Mouse (Mus musculus): ENCODE results near the gene Hs2st1.

Hs2st1 gene

DNA sequence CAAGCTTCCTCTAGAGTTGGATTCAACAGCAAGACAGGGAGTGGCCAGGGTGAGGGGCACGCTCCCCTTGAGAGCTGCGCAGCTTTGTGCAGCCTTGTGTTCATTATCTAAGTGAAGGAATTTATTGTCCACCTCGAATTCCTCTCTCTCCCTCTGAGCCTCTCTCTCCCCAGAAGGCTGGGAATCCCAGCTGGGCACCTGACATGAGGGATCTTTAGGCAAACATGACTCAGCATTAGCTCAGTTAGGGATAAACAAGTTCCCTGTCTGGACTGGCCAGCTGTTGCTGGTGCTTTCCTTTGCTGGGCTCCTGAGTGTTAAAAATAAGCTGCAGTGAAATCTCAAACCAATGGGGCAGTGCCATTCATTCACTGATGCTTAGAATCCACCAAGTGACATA lies 63.8 kb downstream of the Hs2st1 start:
- peak; percentile 9 for DNase-seq (ENCODE audit: low spot score)

DNA sequence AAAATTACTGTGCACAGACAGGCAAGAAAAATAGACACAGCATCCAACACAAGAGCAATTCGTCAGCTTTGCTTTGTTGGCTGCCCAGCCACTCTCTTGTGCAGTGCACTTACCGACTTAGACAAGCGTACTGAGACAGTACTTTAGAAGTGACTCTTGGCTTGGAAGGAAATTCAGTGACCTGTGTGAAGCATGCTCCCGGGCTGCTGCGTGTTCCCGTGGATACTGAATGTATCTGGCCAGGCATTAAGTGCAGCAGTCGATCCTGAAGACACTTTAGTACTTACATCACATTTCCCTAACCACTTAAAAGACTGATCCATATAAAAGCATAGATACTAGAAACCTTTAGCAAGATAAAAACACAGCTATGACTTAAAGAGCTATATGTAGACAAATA lies 68.1 kb downstream of the Hs2st1 start:
- DNase-seq (ENCODE audit: low spot score) = no peak

DNA sequence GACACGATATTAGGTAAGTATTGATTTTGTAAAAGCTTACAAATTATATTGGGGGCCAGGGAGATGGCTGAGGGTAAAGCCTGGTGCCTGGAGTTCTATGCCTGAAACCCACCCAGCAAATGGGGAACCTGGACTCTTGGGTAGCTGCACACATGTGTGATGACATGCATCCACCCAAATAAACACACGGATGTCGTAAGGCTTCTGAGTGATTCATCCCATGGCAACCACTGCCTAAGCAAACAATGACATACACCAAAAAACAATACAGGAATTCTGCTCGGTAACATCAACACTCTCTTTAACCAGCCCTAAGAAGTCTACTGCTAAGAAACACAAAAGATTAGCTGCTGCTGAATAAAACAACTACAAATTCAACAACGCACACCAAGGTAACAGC lies 73.2 kb downstream of the Hs2st1 start:
- no peak for DNase-seq (ENCODE audit: low spot score)

DNA sequence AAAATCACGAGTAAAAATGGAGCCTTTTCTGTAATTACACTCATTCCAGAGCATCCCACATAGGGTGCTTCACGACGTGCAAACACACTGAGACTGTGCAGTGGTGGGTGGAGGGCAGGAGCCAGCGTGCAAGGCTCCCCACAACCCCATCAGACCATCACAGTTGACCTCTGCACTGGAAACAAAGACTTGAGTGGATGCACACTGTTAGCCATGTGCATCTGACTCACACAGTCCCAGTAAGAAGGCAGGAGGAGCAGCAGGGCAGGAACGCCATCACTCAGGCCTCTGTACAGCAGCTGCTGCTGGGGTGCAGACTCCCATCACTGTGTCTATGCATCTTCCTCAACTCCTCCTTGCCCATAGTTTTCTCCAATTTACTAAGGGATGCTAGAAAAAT lies 75.1 kb downstream of the Hs2st1 start:
- DNase-seq (ENCODE audit: low spot score) = no peak

DNA sequence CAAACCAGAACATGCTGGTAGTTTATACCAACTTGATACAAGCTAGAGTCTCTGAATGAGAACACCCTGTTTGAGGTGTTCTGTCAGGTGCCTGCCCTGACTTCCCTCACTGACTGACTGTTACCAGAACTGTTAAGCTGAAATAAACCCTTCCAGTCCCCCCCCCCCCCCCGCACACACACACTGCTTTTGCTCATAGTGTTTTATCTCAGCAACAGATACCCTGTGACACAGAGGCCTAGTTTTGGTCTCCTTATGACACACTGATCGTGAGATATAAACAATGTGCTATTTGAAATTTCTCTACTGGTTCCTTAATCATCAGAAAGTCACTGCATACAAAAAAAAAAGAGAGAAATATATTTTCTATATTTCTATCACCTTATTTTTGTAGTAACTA lies 81.2 kb downstream of the Hs2st1 start:
- DNase-seq (ENCODE audit: low spot score) = no peak

DNA sequence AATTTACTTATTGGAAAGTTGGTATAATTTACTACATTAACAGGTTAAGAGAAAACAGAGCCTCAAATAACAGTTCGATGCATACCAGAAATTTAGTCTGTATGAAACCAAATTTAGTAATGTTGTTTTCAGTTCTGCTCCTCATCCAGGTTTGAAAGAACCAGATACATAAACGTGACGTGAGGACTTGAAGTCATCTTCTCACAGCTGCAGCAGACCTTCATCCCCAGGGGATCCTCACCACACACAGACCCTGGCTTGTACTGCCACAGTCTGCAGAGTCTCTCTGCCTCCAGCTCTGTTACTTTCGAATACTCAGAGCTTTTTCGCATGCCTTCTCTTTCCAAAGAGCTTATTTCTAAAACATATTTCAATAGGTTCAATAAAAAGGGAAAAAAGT lies 89.4 kb downstream of the Hs2st1 start:
- no peak for DNase-seq (ENCODE audit: low spot score)

DNA sequence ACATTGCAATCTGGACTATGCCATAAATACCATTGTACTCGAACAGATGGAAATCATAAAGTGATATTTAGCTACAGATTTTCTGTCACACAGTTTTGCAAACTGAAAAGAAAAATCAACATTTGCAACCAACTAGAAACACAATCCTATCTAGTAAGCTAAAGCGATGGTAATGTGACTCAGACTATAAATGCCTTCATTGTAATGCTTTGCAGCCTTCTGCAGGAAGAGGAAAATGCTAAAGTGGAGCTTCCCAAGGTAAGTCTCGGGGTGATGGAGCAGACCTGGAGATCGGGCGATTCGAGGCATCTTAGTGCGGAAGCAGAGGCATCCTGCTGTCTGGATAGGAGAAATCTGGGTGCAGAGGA lies 91.6 kb downstream of the Hs2st1 start:
- DNase-seq (ENCODE audit: low spot score) = no peak

DNA sequence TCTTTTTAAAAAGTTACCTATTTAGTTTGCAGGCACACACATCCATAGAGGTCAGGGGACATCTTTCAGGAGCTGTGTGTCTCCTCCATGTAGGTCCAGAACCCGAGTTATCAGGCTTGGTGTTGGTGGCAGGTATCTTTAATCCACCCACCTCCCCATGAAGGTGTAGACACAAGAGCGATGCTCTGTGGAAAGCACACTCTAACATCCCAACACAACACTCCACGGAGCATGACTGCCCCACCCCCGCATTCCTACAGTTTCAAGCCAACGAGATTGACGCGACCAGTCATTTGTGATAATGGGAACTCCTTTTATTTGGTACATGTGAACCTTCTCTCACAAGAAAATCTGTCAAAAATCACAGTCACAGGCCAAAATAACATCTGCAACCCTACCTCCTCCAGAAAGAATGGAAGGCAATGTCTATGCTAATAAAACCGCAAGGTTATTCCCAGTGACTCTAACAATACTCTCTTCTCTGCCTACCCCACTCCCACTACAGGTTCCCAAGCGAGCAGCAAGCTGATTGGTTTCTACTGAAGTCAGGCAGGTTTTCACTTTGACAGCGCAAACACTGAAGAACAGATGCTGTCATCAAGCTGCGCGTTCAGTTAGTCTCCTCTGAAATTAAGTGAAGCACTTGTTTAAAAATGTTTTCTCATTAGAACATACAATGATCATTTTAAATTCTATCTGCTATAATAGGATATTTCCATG lies 92.1 kb downstream of the Hs2st1 start:
- no peak for DNase-seq (ENCODE audit: low spot score)

DNA sequence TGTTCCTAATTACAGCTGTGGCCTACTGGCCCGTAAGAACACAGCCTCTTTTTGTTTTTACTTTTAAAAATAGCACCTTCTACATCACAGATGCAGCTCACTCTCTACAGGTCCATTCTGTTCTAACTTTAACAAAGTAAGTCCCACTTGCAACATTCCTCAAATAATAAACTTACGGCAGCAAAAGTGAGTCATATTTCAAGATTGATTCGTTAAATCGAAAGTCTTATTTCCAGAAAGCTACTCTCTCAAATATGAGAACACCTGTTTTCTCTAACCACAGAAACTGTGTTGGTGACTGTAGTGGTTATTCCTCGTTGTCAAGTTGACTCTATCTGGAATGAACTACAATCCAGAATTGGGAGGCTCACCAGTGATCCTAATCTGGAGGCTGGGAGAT lies 94.1 kb downstream of the Hs2st1 start:
- DNase-seq (ENCODE audit: low spot score) = no peak

DNA sequence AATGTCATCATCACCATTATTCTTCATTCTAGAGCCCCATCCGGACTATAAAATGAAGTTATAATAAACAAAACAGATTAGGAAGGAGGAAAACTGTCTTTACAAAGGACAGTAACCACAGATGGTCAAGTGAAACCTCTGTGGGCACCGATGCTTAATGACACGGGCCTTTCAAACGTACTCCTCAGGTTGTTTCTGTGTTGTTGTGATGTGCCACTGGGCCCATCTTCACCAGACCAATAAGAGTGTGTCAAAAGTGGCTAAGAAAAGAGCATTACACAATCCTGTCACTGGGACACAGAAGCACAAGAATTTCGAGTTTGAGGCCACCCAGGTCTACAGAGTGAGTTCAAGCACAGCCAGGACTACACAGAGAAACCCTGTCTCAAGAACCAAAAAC lies 95.3 kb downstream of the Hs2st1 start:
- DNase-seq (ENCODE audit: low spot score) = no peak

DNA sequence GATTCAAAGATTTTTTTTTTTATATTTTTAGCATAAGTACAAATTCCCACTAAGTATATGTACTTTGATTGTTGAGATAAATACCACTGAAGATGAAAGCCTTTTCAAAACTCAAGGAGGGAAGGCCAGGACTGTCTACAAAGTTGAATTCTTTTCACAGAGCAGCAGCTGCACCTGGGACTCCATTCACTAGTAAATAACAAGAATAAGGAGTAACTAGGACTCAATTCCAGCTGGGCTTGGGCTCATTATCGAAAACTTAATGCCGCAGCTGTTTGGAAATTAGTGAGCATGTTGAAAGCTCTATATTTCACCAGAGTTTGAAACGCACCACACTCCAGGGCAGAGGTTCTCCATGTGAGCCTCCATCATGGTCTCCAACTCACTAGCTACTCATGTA lies 98.0 kb downstream of the Hs2st1 start:
- DNase-seq (ENCODE audit: low spot score) = no peak

DNA sequence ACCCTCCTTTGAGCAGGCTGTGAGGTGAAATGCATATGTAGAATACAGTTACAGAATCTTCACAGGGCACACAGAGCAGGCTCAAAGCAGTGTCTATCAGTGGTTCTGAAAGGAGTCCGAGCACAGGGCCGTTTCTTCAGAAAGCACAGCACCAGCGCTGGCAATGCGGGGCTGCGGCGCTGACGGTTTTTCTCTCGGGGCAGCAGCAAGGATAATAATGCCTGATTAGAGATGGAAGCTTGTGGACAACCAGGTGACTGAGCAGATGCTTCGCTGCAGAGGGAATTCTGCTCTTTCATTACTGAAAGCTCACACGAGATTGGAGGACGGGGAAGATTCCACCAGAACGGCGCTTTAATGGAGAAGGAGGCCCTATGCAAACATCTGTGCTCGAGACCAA lies 99.1 kb downstream of the Hs2st1 start:
- DNase-seq (ENCODE audit: low spot score) = no peak

DNA sequence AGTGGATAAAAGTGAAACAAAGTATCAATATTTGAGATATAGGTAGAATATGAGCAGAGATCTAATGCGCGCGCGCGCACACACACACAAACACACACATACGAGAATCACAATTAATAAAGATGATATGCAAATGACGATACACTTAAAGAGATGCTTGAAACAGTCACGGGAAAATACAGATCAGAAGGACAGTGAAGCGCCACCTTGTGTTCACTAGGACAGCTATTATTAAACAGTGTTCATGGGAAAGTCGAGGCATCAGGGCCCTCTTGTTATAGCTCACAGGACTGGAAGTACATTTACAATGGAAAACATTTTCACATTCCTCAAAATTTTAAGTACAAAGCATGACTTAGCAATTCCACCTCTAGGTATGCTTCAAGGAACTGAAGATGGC lies 102.5 kb downstream of the Hs2st1 start:
- no peak for DNase-seq (ENCODE audit: low spot score)

DNA sequence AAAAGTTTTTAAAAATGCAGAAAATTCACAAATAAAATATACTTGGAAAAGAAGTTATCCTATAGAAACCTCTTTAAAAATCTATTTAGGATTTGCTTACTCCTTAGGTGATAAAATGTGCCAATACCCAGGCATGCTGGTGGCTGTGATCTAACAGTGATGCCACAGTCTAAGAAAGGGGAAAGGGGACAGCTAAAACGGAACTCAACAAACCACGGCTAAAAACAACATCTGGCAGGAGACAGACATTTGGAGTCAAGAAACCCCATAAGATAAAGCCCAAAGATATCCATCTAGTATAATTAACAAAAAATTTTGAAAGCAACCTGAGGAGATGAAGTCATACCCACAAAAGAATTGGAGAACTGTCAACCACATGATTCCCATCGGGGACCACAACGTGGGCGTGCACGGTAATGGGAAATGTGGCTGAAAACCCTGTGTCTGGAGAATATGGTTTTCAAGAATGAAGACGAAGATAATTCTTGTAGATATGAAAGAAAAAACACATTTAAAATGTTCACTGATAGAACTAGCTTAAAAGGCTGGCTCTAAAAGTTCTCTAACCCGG lies 103.8 kb downstream of the Hs2st1 start:
- DNase-seq (ENCODE audit: low spot score) = no peak

DNA sequence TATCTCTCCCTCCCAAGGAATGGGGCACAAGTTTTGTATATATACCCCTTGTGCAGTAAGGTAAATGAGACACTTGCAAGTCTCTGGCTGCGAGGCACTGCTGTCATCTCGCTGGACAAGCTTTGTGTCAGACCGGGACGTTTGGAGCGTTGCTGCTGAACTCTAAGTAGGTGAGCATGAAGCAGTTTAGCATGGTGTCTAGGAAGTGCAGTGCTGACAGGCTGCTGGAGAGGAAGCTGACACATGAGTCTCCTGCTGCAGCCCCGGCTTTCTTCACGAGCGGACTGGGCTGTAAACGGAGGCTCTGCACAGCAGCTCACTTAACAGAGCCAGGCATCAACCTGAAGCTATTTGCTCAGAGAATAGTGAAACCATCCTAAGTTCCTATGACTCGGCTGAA lies 107.3 kb downstream of the Hs2st1 start:
- no peak for DNase-seq (ENCODE audit: low spot score)

DNA sequence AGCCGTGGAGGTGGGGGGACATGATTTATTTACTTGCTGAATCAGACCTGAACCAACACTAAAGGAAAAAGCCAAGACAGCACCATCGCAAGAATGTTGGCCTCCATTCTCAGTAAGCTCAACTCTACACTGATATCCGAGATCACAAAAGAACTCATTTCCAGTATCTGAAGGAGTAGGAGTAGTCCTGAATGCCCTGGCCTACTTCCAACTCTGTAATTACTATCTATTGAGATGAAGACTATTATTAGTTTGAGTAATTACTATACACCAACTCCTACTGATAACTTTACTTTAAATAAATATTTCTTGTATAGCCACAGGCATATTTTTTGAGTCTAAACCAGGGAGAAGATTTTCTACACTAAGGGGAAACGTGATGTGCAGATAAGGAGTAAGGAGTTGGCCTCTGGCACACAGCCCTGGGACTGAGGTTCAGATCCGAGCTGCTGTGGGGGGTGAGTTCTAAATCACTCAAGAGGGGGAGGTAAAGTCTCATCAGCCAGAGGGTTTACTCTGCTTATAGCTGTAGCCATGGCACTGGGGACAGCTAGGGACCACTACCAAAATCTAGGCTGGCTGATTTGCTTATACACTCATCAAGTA lies 109.7 kb downstream of the Hs2st1 start:
- DNase-seq (ENCODE audit: low spot score) = no peak

DNA sequence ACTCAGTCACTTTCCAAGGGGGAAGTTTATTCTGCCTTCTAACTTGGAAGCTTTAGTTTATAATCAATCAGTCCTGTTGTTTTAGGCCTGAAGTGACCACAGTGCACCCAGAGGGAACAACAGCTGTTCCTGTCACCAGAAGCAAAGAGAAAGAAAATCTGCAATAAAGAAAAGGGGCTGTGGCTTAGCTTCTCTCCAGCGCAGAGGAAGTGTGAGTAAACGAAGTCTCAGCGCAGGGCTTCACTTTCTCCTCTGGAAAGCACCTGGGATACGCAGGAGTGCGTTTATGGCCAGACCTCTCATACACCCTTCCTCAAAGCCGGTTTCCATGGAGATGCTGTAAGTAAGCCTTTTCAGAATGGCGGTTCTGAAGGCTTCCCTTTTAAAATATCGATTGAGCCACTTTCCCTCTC lies 110.7 kb downstream of the Hs2st1 start:
- no peak for DNase-seq (ENCODE audit: low spot score)

DNA sequence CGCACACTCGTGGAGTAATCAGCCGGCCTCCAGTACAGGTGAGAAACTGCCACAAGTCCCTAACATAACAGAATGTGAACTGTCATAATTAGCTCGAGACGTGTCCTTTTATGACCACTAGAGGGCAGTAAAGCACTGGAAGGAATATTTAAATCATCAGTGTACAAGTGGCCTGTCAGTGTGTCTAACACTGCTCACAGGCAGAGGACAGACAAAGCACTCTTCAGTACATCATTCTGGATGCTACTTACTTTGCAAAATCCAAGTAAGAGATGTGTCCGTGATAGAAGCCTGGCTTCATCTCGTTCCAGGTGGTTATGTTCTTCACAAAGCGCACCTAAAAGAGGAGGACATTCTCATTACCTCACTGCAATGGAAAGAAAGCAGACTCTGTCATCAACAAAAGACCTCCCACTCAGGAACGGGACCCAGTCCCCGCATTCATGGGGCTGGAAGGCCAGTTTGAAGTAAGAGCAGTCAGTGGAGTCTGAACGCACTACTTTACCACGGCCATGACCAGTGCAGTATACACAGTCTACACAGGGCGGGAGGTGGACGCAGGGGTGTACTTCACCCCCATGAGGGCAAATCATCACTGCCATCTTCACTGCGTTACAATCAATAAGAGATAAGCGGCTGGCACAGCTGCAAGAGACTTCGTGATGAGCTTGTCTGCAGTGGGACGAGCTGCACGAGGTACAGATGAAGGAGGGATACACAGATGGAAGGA lies 116.1 kb downstream of the Hs2st1 start:
- DNase-seq (ENCODE audit: low spot score) = peak; percentile 79

DNA sequence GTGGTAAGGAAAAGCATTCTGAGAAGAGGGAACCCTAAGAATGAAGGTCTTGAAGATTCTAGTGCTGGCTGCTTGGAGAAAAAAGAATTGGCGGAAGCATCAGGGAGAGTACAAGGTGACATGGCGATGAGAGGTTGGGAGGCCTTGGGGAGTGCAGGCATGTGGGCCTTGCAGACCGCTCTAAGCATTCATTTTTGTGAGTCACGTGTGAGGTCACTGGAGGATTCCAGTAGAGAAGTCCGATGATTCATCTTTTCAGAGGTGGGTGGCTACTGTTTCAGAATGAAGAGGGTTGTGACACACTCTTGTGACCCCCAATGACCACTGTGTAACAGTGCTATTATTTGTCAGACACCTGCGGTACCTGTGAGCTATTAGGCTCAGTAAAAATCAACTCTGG lies 121.0 kb downstream of the Hs2st1 start:
- DNase-seq (ENCODE audit: low spot score) = no peak

DNA sequence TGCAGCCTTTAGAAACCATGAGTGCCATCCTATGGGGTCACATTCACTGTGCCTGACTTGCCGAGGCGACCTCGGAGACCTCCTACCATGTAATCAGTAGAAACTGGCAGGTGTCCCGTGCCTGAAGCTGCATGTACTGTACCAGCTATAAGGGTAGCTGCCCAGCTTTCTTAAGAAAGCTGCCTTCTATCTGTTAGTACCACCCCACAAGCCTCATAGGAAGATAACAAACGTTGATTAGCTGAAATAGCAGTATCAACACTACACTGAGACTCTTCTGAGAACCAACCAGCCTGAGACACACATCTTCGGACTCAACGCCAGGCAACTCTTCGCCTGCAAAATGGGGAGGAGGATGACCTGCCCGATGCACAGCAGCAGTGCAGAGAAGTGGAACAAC lies 122.1 kb downstream of the Hs2st1 start:
- DNase-seq (ENCODE audit: low spot score) = no peak

DNA sequence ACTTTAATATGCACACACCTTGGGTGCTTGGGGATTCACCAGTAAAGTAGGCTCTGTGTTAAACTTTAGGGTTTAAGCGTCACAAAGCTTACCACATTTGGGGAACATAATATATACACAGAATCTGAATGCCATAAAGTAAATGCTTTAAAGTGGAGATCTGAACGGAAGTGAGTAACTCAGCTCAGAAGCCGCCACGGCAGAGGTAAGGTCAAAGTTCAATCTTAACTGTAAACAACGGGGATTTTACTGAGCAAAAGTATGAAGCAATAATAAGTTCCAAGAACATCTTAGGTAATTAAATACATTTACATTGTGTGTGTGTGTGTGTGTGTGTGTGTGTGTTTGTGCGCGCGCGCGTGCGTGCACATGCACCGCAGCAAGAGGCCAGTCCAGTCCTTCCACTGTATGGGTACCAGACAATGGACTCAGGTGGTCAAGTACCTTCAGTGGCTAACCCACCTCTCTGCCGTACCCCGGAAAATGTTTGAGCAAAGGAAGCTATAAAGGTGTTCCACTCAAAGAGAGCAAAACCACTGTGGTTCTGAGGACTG lies 123.8 kb downstream of the Hs2st1 start:
- no peak for DNase-seq (ENCODE audit: low spot score)

DNA sequence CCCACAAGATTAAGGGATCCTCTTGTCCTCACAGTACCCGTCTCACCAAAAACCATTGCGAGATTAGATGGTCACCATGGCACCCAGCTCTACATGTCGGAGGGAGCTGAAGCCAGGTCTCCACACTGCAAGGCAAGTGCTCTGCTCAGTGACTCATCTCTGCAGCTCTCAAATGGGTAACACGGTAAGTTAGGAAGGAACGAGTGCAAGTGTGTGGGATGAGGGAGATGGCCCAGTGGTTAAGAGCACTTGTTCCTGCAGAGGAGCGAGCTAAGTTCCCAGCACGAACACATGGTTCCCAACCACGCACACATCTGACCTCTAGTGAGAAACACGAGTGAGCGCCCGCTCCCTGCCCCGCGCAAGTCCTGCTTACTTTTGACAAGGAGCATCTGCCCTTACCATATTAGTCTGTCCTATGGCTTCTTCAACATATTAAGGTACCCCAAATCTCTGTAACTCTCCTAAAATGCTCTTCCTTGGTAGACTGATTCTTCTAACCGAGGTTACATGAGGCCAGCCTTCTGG lies 132.0 kb downstream of the Hs2st1 start:
- no peak for DNase-seq (ENCODE audit: low spot score)

DNA sequence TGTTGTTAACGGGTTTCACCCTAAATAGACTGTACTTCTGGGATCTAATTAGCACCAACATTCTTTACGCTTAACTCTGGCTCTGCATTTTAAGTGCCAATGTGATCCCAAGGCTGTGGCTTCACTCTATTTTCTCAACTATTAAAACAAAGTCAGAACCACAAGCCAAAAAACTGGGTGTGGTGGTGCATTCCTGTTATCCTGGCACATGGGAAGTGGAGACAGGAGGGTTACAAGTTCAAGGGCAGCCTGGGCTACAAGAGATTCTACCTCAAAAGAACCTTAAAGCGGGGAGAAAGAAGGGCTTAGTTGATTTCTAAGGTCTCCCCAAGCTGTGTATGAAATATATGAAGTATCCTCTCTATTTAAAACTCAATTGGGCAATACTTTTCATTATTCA lies 133.9 kb downstream of the Hs2st1 start:
- no peak for DNase-seq (ENCODE audit: low spot score)
